Mouse (Mus musculus): ENCODE results near the gene Pgls.

DNA sequence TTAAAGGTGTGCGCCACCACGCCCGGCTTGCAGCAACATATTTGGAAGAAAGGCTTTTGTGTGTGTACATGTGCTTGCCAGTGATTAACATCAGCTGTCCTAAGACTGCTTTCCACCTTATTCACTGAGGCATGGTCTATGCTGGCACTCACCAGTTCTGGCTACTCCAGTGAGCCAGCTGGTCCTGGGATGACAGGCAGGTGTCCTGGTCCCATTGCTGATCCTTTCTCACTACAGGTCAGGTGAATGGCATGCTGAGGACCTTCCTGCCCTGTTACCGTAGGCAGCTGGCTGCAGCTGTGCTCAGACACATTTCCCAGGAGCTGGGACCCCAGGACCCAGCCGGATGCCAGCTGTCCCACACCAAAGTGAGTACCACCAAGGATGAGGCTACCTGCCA, 6.9 kb downstream of the Pgls start:
- TF ChIP-seq CTCF (IDR thresholded peaks at IDR 0.05; ENCODE audit: insufficient read depth, low read length) (no peak), POLR2A (IDR thresholded peaks at IDR 0.05; ENCODE audit: borderline replicate concordance, extremely low read depth, low read depth, low read length) (no peak)

Data from lung, adult 2 months (tissue).